Mouse (Mus musculus) olfactory bulb, adult 2 months (tissue): ENCODE measurements around the gene Sacm1l. TPM values are rescaled to one million over a fixed set of nuclear protein-coding genes. Genes with fewer than 3 reads are reported as not detected.

Source experiments
- H3K27ac ChIP-seq: fragments of 200-500 bp; 2 replicates; pipeline ENCODE4 v1.5.1; 2012; ENCODE audit warnings: low read depth, low read length; ENCODE audit not compliant: insufficient read depth
- H3K4me1 ChIP-seq: fragments of 200-500 bp; 2 replicates; pipeline ENCODE4 v1.6.1; 2012; ENCODE audit warnings: low read length; ENCODE audit not compliant: control insufficient read depth, insufficient read depth
- H3K4me3 ChIP-seq: fragments of 200-500 bp; 2 replicates; pipeline ENCODE4 v1.5.1; 2012; ENCODE audit warnings: mild to moderate bottlenecking, low read depth, low read length, moderate library complexity; ENCODE audit not compliant: insufficient read depth
- CTCF ChIP-seq: fragments of 200-500 bp; IDR thresholded peaks from 2 replicates; pipeline ENCODE4 v1.5.1; 2012; ENCODE audit warnings: low read depth, mild to moderate bottlenecking, low read length, moderate library complexity; ENCODE audit not compliant: insufficient read depth
- POLR2A ChIP-seq: fragments of 200-500 bp; IDR thresholded peaks from 2 replicates; pipeline ENCODE4 v1.6.1; 2012; ENCODE audit warnings: mild to moderate bottlenecking, low read depth, low read length, moderate library complexity; ENCODE audit not compliant: insufficient read depth
- WGBS: fragments of 180-500 bp; shearing (Covaris S2); methylation state at CpG from one replicate; pipeline ENCODE4 v1.1.7; 2018; 5-methylcytosine and 5-hydroxymethylcytosine counted together
- polyA plus RNA-seq: library from polyadenylated mRNA; stranded (reverse); fragments of >200 nt; gene quantifications from 2 replicates; pipeline ENCODE4 v1.2.4, GENCODE M21; 2012; ENCODE audit warnings: low replicate concordance; ENCODE audit not compliant: missing spikeins, insufficient read depth, insufficient read length

The Sacm1l gene
- polyA plus RNA-seq, 1 experiment: not detected

DNA sequence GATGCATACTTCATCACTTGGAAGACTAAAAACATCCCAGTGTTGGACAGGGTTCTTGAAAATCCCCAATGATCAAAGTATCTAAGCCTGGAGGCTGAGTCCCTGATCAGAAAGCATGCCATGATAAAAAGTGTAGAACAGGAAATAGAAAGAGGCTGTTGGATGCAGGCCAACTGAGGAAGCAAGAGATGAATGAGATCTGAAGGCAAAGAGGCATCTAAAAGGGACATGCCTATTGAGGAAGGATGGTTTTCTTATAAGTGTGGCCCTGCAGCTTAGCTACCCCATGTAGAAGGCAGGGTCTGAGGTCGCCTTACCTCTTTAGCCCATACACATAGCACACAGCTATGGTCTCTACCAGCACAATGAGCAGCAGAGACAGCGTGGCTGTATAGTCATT lies 67.4 kb downstream of the Sacm1l start:
- H3K4me3 ChIP-seq: no peak overlapping the region
- TF ChIP-seq CTCF: no peak
- no peak for TF ChIP-seq POLR2A
- 93% methylated on average over 2 of the region's 2 CpGs for WGBS
- no peak overlapping the region for H3K27ac ChIP-seq
- no peaks in the 10 kb centered on the region for H3K4me1 ChIP-seq

DNA sequence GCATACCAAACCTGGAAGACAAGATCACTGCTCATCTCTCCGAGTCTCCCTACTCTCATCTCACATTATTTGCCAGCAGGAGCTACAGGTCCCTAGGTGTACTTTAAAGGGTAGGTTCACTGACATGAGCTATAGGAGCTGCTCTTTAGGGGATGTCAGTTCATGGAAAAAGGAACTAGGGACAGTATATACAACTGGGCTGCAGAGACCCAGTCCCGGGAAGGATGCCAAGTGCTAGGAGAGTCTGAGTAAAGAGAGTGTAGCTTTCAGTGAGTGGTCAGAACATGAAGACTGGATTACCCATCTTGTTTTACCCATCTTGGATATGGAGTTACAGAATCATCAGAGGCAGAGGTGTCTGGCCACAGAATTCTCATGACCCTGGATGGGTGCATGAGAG lies 67.8 kb downstream of the Sacm1l start:
- WGBS: 97% methylated on average over 2 of the region's 2 CpGs
- Histone ChIP-seq H3K4me1 (no peaks in the 10 kb centered on the region), H3K4me3 (no peak overlapping the region), H3K27ac (no peak overlapping the region)
- TF ChIP-seq CTCF (no peak), POLR2A (no peak)

DNA sequence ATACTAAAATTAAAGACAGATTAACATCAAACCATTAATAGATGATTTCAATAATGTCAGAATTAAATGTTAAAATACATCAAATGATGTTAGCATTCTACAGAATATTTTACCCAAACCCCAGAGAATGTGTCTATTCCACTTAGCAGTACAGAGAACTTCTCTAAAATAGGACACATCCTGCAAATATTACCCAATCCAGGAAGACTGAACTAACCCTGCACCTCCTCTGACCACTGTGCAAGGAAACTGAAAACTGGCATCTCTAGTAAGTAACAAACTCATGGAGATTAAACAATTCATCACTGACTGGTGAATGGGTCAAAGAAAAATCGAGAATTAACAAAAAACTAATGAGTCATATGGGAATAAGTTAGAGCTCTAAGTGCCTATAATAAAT lies 72.0 kb downstream of the Sacm1l start:
- WGBS: 87% methylated on average over 1 of the region's 1 CpGs
- TF ChIP-seq CTCF (no peak), POLR2A (no peak)
- no peaks in the 10 kb centered on the region for H3K4me1 ChIP-seq

DNA sequence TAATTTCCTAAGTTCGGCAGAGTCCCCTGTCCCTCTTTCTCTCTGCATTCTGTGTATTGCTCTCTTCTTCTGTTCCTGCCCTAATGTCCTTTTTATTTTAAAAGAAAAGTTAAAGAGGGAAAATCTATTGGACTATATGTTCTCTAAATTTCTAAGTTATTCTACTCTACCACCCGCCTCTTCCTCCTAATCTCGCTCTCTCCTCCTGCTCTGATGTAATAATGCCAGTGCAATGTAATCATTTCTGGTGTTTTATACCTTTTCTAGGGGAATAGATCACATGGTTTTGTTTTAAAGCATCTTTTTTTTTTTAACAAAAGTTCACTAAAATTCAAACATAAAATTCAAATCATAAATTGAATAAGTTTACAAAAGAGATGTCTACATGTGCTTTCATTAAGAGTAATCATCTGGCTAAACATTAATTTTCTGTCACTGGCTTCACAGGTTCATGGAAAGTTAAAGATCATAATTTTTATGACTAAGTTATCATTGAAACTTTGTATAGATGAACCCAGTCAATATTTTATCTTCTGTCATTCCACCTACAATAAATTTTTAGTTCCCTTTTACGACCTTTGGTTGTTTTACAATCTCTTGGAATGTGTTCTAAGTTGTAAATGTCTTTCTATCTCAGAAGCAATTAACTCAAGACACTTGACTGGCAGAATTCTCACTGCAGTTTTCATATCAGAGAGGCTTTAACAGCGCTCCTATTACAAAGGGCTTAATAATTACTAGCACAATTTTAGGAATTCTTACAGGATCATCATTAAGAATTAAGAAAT lies 90.9 kb downstream of the Sacm1l start:
- Histone ChIP-seq H3K4me3 (no peak overlapping the region), H3K27ac (no peak overlapping the region), H3K4me1 (no peaks in the 10 kb centered on the region)
- TF ChIP-seq CTCF (no peak), POLR2A (no peak)
- 91% methylated on average over 5 of the region's 5 CpGs for WGBS

More for the DNA sequence above, 72.0 kb downstream of the Sacm1l start:
- Histone ChIP-seq H3K4me3 (no peak overlapping the region), H3K27ac (no peak overlapping the region)

DNA sequence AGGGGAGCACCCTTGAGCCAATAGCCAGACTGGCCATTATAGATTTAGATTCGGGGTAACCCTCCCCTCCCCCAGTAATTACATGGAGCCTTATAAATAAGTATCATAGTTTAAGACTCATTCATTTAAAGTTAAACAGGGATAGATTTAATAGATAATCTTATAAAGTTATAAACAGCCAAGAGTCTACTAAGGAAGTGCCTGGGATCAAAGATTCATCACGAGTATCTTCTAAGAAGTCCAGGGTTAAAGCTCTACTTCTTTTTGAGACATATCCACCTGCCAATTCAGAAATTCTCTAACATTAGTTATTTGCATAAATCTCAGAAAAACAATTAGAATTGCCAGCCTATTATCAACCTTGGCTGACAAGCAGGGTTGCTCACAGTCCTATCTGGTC lies 95.2 kb downstream of the Sacm1l start:
- 96% methylated on average over 2 of the region's 2 CpGs for WGBS
- TF ChIP-seq POLR2A: no peak
- no peak for TF ChIP-seq CTCF

DNA sequence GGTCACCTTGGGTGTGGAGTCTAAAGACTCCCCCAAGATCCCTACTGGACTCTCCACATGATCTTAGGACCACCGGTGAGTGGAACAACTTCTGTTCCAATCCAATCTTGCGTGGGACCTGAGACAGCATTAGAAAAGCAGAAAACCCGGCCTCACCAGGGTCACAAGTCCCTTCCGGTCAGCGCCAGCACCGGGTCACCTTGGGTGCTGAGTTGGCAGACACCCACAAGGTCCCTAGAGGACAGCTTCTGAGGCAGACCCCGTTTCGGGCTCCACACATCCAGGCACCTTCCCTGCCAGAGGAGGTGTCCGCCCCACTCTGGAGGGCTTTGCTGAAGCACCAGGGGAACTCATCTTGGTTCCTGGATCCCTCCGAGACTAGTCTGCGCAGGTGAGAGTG lies 96.3 kb downstream of the Sacm1l start:
- no peak overlapping the region for H3K4me3 ChIP-seq
- no peak for TF ChIP-seq POLR2A
- no peak for TF ChIP-seq CTCF
- H3K4me1 ChIP-seq: no peaks in the 10 kb centered on the region
- no peak overlapping the region for H3K27ac ChIP-seq
- 94% methylated on average over 11 of the region's 11 CpGs for WGBS

More for the DNA sequence above, 95.2 kb downstream of the Sacm1l start:
- Histone ChIP-seq H3K4me1 (no peaks in the 10 kb centered on the region), H3K4me3 (no peak overlapping the region), H3K27ac (no peak overlapping the region)

DNA sequence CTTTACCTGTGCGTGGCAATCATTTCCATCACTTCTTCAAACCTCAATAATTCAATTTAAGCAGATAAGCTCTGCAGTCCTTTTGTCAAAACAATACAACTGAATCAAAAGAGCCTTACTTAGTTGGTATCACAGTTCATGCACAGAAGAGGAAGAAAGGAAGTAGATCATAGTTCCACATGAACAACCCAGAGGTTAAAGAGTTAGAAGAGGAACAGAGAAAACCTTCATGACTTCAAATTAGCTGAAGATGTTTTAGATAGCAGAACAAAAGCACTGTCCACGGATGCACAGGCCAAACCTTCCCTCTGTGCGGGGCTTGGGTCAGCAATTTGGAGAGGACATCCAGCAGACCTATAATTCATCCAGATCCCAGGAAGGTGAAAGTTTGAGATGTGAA lies 102.1 kb downstream of the Sacm1l start:
- WGBS: 87% methylated on average over 3 of the region's 3 CpGs
- Histone ChIP-seq H3K27ac (no peak overlapping the region), H3K4me1 (no peaks in the 10 kb centered on the region), H3K4me3 (no peak overlapping the region)
- TF ChIP-seq POLR2A (no peak), CTCF (no peak)

- no peak within 1 kb of the TSS for H3K4me3 ChIP-seq
- 84% methylated on average over 6 of the region's 6 CpGs for WGBS
Measured at GRCm38 (mm10) chr9:123632281-123632680, 102.7 kb downstream of the Sacm1l start, which contains the start of gene Slc6a20b. TSS of gene Slc6a20b (minus strand) at chr9:123632565.

DNA sequence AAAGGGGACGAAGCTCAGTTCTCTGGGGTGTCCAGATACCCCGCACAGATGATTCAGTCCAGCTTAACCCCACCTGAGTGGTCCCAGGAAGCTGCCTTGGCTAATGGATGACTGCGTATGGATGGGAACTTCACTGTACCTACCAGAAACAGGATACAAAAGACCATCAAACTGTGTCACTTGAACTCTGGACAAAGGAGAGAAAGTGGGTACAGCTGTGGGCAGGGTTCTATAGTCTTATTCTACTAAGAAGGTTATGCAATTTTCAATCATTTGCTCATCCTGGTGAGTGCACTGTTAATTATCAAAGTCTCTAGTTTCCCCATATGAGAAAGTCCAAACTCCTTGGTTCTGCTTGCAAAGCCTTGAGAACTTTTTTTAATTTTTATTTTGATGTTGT lies 103.4 kb downstream of the Sacm1l start:
- H3K4me1 ChIP-seq: no peaks in the 10 kb centered on the region
- WGBS: 85% methylated on average over 3 of the region's 3 CpGs
- no peak overlapping the region for H3K4me3 ChIP-seq
- H3K27ac ChIP-seq: no peak overlapping the region
- TF ChIP-seq CTCF (no peak), POLR2A (no peak)

More at GRCm38 (mm10) chr9:123632281-123632680, 102.7 kb downstream of the Sacm1l start, which contains the start of gene Slc6a20b:
- Histone ChIP-seq H3K4me1 (no peaks in the 10 kb centered on the region), H3K27ac (no peak within 1 kb of the TSS)
- TF ChIP-seq POLR2A: no peak
